Mouse (Mus musculus): ENCODE measurements around the gene Psmb8. TPM values are rescaled to one million over a fixed set of nuclear protein-coding genes. Genes with fewer than 3 reads are reported as not detected.

Gene Psmb8
- polyA plus RNA-seq, 1 experiment: 8.7 TPM

DNA sequence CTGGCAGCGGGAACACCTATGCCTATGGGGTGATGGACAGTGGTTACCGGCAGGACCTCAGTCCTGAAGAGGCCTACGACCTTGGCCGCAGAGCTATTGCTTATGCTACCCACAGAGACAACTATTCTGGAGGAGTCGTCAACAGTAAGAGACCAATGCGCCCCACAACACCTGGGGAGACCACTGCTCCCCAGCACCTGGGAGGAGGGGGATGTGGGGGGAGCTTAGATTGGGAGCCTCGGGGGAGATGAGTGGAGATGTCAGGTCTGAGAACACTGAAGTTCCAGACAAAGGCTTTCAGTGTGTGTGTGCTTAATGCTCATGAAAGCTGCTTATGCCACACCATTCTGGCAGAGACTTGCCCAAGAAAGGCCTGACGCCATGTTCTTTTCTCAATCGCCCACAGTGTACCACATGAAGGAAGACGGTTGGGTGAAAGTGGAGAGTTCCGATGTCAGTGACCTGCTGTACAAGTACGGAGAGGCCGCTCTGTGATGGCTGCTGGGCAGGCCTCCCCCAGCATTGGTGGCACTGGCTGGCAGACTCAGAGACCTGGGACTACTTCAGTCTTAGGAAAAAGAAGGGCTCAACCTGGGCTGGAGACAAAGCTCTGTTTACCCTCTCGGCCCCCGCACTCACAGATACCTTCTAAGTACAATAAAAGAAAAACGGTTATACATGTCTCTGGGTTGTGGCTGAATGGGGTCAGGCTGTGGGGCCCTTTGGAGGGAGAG, 3.4 kb downstream of the Psmb8 start:
- H3K4me3 ChIP-seq (ENCODE audit: insufficient read depth, low read length): no peak overlapping the region
- no peaks in the 10 kb centered on the region; the same call in 1 of the 2 replicates for H3K4me1 ChIP-seq (ENCODE audit: control insufficient read depth, insufficient read depth, low read length)
- TF ChIP-seq CTCF (IDR thresholded peaks at IDR 0.05; ENCODE audit: extremely low read depth, insufficient read depth, low read length) (no peak), POLR2A (IDR thresholded peaks at IDR 0.05; ENCODE audit: extremely low read depth, insufficient read depth, low read length) (no peak)
- no peak overlapping the region for H3K27ac ChIP-seq (ENCODE audit: insufficient read depth, low read length)

DNA sequence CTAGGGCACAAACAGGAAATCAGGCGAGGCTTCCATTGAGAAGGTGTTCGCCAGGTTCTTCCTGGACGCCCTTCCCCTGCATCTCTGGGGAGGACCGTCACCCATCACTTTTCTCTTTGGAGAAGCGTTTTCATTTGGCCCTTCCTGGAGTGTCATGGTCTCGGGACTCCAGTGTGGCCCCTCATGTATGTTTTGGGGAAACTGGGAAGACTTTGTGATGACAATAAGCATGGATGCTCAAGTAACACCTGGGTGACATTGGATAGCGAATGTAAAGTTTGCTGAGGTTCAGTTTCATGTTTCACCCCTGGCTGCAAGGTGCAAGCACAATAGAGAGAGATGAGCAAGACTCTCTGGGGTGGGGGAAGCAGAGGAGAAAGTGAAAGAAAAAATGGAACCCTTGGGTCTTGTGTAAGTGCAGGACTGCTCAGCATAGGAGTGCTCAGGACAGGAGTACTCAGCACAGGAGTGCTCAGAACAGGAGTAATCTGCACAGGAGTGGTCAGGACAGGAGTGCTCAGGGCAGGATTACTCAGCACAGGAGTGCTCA, 4.1 kb downstream of the Psmb8 start:
- TF ChIP-seq POLR2A (IDR thresholded peaks at IDR 0.05; ENCODE audit: extremely low read depth, insufficient read depth, low read length): no peak
- TF ChIP-seq CTCF (IDR thresholded peaks at IDR 0.05; ENCODE audit: extremely low read depth, insufficient read depth, low read length): no peak
- Histone ChIP-seq H3K27ac (ENCODE audit: insufficient read depth, low read length) (no peak overlapping the region), H3K4me1 (ENCODE audit: control insufficient read depth, insufficient read depth, low read length) (no peaks in the 10 kb centered on the region; the same call in 1 of the 2 replicates), H3K4me3 (ENCODE audit: insufficient read depth, low read length) (no peak overlapping the region)

DNA sequence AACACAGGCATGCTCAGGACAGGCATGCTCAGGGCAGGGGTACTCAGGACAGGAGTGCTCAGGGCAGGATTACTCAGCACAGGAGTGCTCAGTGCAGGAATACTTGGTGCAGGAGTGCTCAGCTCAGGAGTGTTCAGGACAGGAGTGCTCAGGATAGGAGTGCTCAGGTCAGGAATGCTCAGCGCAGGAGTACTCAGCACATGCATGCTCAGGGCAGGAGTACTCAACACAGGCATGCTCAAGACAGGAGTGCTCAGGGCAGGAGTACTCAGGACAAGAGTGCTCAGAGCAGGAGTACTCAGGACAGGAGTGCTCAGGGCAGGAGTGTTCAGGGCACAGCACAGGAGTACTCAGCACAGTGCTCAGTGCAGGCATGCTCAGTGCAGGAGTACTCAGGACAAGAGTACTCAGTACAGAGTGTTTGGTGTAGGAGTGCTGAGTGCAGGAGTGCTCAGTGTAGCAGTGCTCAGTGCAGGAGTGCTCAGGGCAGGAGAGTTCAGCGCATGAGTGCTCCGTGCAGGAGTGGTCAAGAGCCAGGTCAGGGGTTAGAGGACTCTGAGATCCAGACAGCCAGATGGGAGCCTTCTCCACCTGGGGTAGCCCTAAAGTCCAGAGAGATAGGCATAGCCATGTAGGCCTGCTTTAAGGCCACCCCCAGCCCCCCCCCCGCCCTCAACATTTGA, 5.4 kb downstream of the Psmb8 start:
- no peaks in the 10 kb centered on the region; the same call in 1 of the 2 replicates for H3K4me1 ChIP-seq (ENCODE audit: control insufficient read depth, insufficient read depth, low read length)
- H3K27ac ChIP-seq (ENCODE audit: insufficient read depth, low read length): no peak overlapping the region
- H3K4me3 ChIP-seq (ENCODE audit: insufficient read depth, low read length): no peak overlapping the region
- no peak for TF ChIP-seq POLR2A (IDR thresholded peaks at IDR 0.05; ENCODE audit: extremely low read depth, insufficient read depth, low read length)
- no peak for TF ChIP-seq CTCF (IDR thresholded peaks at IDR 0.05; ENCODE audit: extremely low read depth, insufficient read depth, low read length)

- Histone ChIP-seq H3K4me1 (ENCODE audit: control insufficient read depth, insufficient read depth, low read length) (no peaks in the 10 kb centered on the region; the same call in 1 of the 2 replicates), H3K4me3 (ENCODE audit: insufficient read depth, low read length) (peak within 1 kb of the TSS; percentile 89), H3K27ac (ENCODE audit: insufficient read depth, low read length) (no peak within 1 kb of the TSS)
- TF ChIP-seq POLR2A (IDR thresholded peaks at IDR 0.05; ENCODE audit: extremely low read depth, insufficient read depth, low read length): no peak
- TF ChIP-seq CTCF (IDR thresholded peaks at IDR 0.05; ENCODE audit: extremely low read depth, insufficient read depth, low read length): no peak
Measured at GRCm38 (mm10) chr17:34203444-34203843, 5.9 kb downstream of the Psmb8 start, which contains the start of gene Tap2. Gene Tap2 (plus strand): TSS chr17:34203527.

DNA sequence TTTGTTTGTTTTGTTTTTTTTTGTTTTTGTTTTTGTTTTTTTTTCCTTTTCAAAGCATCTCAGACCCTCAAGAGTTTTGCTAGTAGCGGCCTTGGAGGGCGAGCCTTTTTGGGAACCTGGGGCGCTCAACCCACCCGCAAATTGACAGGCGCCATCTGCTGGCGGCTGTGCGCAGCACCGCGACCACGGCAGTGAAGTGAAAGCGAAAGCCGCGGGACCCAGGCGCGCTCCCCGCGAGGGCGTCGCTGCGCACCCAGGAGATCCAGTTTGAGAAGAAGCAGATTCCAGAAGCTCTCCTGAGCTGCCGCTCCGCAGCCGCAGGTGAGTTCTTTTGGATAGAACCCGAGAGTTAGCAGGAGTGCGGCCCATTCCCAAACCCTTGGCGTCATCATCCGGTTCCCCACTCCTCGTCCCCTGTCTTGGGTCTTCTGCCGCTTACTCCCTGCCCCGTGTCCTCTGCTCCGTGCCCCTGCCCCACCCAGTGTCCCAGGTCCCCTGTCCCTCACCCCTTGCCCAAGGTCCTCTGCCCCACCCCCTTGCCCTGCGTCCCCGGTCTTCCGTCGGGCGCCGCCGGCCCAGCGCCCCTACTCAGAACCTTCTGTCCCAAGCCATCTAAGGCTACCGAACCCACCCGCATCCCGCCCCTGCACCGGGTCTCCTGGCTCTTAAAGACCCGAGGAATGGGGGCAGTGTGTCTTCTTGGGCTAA, 6.9 kb downstream of the Psmb8 start:
- no peaks in the 10 kb centered on the region for H3K4me1 ChIP-seq (ENCODE audit: control insufficient read depth, insufficient read depth, low read length)
- no peak overlapping the region for H3K27ac ChIP-seq (ENCODE audit: insufficient read depth, low read length)
- H3K4me3 ChIP-seq (ENCODE audit: insufficient read depth, low read length): peak overlapping the region; percentile 89
- TF ChIP-seq CTCF (IDR thresholded peaks at IDR 0.05; ENCODE audit: extremely low read depth, insufficient read depth, low read length): peak; percentile 64
- TF ChIP-seq POLR2A (IDR thresholded peaks at IDR 0.05; ENCODE audit: extremely low read depth, insufficient read depth, low read length): no peak

- Histone ChIP-seq H3K4me1 (ENCODE audit: control insufficient read depth, insufficient read depth, low read length) (no peaks in the 10 kb centered on the region), H3K27ac (ENCODE audit: insufficient read depth, low read length) (no peak overlapping the region), H3K4me3 (ENCODE audit: insufficient read depth, low read length) (peak overlapping the region; percentile 89)
- TF ChIP-seq CTCF (IDR thresholded peaks at IDR 0.05; ENCODE audit: extremely low read depth, insufficient read depth, low read length): no peak
- no peak for TF ChIP-seq POLR2A (IDR thresholded peaks at IDR 0.05; ENCODE audit: extremely low read depth, insufficient read depth, low read length)
Measured at GRCm38 (mm10) chr17:34205021-34205745, 7.7 kb downstream of the Psmb8 start.

DNA sequence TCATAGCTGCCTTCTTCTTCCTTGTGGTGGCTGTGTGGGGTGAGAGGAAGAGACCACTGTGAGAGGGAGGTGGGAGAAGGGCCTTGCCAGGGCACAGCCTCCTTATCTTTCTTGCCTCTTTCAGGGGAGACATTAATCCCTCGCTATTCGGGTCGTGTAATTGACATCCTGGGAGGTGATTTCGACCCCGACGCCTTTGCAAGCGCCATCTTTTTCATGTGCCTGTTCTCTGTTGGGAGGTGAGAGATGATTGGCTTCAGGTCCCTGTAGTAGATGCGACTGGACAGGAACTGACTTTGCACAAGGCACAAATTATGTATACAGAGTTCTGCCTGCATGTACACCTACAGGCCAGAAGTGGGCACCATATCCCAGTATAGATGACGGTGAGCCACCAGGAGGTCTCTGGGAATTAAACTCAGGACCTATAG, 8.2 kb downstream of the Psmb8 start:
- TF ChIP-seq CTCF (IDR thresholded peaks at IDR 0.05; ENCODE audit: extremely low read depth, insufficient read depth, low read length) (peak; percentile 37), POLR2A (IDR thresholded peaks at IDR 0.05; ENCODE audit: extremely low read depth, insufficient read depth, low read length) (no peak)
- Histone ChIP-seq H3K4me3 (ENCODE audit: insufficient read depth, low read length) (peak overlapping the region; percentile 89; the same call in 1 of the 2 replicates), H3K4me1 (ENCODE audit: control insufficient read depth, insufficient read depth, low read length) (no peaks in the 10 kb centered on the region), H3K27ac (ENCODE audit: insufficient read depth, low read length) (no peak overlapping the region)

DNA sequence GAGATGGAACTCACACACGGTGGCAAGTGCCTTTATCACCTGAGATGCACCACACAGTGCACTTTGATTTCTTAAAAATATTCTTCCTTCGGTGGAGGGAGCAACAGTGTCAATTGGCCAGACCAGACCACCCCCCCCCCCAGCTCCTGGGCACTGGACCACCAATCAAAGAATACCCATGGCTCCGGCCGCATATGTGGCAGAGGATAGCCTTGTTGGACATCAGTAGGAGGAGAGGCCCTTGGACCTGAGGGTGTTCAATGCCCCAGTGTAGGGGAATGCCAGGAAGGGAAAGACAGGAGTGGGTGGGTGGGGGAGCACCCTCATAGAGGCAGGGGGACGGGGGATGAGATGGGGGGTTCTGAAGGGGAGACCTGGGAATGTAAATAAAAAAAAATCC, 9.2 kb downstream of the Psmb8 start:
- no peak overlapping the region for H3K27ac ChIP-seq (ENCODE audit: insufficient read depth, low read length)
- no peak for TF ChIP-seq POLR2A (IDR thresholded peaks at IDR 0.05; ENCODE audit: extremely low read depth, insufficient read depth, low read length)
- no peak for TF ChIP-seq CTCF (IDR thresholded peaks at IDR 0.05; ENCODE audit: extremely low read depth, insufficient read depth, low read length)
- H3K4me3 ChIP-seq (ENCODE audit: insufficient read depth, low read length): no peak overlapping the region
- H3K4me1 ChIP-seq (ENCODE audit: control insufficient read depth, insufficient read depth, low read length): no peaks in the 10 kb centered on the region

- Histone ChIP-seq H3K27ac (ENCODE audit: insufficient read depth, low read length) (no peak overlapping the region), H3K4me1 (ENCODE audit: control insufficient read depth, insufficient read depth, low read length) (no peaks in the 10 kb centered on the region), H3K4me3 (ENCODE audit: insufficient read depth, low read length) (no peak overlapping the region)
- TF ChIP-seq POLR2A (IDR thresholded peaks at IDR 0.05; ENCODE audit: extremely low read depth, insufficient read depth, low read length) (no peak), CTCF (IDR thresholded peaks at IDR 0.05; ENCODE audit: extremely low read depth, insufficient read depth, low read length) (no peak)
Measured at GRCm38 (mm10) chr17:34207456-34207855, 9.9 kb downstream of the Psmb8 start.
